Mouse (Mus musculus) layer of hippocampus, postnatal 25 days (tissue): Measurements from ENCODE around the gene Gba. TPM values are rescaled to one million over a fixed set of nuclear protein-coding genes. Genes with fewer than 3 reads are reported as not detected.

Experiments used
- DNase-seq, 2 experiments: peaks; one replicate each; pipeline ENCODE4 v3.0.0; 2022; ENCODE audit warnings: mixed read lengths in 2 of 2, low spot score in 1 of 2; ENCODE audit errors: extremely low spot score in 1 of 2
- total RNA-seq, 2 experiments: library from RNA; stranded (reverse); gene quantifications; 2 replicates each; pipeline ENCODE4 v1.2.3; 2021

Gba gene
- total RNA-seq, 2 experiments from 2014 or later: 59.9 to 63.6 TPM

DNA sequence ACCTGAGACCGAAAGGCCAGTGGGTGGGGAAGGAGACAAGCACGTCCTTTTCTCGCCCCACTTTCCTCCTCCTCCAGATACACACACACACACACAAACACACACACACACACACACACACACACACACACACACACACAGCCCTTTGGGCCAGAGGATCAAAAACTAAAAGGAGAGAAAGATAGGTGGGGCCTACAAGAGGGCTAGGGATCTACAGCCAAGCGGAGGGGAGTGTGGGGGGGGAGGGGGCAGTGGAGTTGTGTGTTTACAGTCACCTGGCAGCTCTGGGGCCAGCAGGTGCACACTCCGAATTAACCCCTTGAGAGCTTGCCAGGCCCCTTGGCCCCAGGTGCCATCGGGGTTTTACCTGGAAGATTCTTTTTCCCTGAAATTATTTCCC is 29.9 kb downstream of the Gba start:
- DNase-seq: no peak

DNA sequence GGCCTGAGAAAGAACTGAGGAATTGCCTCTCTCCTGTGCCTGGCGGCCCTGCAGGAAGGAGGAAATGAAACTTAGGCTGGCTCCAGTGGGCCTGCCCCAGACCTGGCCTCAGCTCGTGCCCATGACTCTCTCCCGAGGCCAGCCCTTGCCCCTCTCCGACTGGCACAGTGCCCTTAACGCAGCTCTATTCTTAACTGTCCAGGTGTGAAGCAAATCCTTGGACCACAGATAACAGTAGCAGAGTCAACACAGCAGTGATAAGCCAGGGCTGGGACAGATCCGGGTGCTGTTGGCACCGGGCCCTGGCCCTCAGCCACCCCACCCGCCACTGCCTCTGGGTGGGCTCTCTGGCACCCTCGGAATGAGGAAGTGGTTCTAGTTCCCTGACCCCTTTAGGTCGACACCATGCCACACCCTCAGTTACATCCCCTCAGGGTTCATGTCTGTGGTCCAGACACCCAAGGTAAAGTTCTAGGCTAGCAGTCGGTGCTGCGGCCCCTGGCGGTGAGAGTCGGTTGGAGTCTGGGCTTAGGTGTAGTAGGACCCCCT is 30.9 kb downstream of the Gba start:
- no peak for DNase-seq

DNA sequence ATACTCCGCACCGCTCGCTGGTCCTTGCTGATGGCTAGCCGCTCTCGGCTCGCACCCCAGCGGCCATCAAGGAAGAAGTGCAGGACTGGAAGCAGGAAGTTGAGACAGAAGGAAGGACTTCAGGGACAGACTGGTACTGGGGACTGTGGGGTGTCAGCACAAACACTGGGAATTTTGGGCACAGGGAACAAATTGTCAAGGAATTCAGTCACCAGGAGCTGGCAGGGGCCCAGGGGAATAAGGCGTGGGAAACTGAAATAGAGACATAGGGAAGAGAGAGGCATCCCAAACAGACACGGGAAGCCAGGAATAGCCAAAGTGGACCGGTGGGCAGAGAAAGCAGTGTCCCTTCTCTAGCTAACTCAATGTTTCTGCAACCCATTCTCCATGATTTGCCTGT is 33.8 kb downstream of the Gba start:
- DNase-seq: no peak

- DNase-seq: no peak
These were observed 35.0 kb downstream of the Gba start for GRCm38 (mm10) chr3:89237682-89238081.

- no peak for DNase-seq
These were observed 35.8 kb downstream of the Gba start for GRCm38 (mm10) chr3:89238494-89238893.

DNA sequence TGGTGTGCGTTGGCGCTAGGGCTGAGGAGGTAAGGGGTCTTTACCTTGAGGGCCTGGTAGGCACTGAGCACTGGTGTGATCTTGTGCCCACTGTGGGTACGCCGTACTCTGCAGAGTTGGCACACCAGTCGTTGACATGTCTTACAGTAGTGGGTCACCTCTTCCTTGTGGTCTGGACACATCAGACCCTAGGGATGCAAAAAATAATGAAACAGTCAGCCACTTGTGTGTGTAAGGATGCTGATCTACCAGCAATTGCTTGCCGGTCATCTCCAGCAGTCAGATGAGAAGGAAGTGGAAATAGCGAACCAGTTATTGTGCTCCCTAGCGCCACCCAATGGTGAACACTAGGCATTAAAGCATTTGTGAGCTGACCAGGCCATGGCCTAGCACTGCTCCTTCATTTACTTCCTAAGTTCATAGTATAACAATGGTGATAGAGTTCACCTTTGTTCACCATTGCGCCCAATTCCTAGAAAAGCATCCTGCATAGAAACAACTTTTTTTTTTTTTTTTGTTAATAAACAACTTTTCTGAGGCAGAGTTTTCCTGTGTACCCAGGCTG is 39.7 kb downstream of the Gba start:
- peak in 1 of 2 experiments; percentile 67 for DNase-seq

DNA sequence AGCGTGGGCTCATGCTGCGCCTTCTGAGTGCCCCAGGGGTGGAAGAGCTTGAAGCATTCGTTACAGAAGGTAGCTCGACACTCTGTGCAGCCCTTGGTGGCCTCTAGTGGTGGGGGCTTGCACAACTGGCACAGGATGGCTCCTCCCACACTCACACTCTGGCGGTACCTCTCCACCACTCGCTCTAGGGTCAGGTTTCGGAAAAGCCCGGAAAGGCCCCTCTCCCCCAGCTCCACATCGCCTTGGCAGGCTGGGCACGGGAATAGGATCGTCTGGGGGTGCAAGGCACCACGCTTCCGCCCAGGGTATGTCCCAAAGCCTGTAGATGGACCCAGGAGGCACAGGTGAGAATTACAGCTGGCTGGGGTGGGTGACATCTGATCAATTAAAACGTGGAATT is 40.9 kb downstream of the Gba start:
- no peak for DNase-seq

DNA sequence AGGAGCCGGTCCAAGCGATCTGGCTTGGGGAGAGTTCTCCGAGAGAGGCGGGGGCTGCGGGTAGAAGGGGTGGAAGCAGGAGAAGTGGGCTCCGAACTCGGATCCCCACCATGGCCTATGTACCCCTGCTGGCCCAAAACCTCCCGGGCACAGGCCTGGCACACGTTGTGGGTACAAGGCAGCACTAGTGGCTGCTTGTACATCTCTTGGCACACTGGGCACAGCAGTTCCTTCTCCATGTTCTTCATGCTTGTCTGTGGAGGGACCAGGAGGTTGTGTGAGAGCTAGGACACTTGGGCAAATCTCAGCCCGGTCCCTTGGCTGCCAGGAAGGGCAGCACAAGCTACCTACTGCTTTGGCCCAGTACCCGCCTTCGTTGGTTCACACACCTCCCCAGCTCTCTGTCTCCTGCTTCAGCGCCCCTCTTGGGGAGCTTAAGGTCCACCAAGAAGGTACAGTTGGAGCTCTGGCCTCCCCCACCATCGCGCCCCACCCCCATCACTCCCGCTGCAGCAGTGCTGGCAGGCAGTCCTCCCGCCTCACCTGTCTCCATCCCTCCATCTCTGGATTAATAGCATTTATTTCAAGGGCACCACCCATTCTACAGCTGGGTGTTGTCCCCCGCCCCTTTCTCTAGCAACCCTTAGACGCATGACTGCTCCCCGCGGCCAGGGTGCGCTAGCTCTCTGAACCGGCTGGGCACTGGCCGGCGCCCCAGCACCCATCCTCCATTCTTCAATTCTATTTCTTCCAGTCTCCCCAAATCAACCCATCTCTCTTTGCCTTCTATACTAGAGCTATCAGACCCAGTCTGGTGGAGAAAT is 41.6 kb downstream of the Gba start:
- no peak for DNase-seq

- DNase-seq: peak in 1 of 2 experiments; percentile 69
These were observed 42.4 kb downstream of the Gba start for GRCm38 (mm10) chr3:89244982-89245687.

GRCm38 (mm10) chr3:89245688-89246171 is 43.0 kb downstream of the Gba start, which contains the start of gene Krtcap2:
Gene Krtcap2 (plus strand): TSS chr3:89245966.
- peak in 1 of 2 experiments; percentile 60 for DNase-seq

DNA sequence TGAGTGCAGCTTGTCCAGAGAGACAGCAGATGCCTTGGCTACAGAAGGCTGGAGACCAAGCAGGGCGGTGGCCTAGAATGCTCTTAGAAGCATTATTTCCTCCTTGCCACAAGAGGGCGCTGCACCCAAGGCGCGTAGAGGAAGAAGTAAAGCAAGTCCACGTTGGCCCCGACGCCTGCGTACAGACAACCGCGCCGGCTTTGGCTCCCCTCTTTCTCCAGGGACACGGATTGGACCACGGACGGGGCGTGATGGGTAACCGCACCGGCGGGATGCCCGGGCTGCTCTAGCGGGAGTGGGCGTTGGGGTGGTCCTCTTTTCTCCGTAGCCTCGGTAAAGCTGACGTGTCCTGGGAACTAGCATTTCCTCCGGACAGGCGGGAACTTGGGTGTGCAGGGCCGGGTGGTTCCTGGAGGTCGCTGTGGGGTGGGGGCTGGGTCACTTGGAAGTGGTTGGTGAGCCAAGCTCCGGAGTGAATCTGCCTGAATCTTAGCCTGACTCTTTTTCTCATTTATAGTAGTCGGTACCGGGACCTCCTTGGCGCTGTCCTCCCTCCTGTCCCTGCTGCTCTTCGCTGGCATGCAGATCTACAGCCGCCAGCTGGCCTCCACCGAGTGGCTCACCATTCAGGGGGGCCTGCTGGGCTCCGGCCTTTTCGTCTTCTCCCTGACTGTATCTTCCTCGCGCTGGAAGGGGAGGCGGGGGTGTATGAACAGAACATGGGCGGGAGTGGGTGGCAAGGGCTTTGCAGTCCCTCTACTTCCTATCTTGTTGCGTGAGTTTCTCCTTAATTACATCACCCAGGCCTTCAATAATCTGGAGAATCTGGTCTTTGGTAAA is 43.8 kb downstream of the Gba start, which contains the start of gene Trim46:
Gene Trim46 (minus strand): TSS at position 49 of the 840 bp plus-strand sequence.
- peak; percentile 77 to 88 for DNase-seq

- no peak for DNase-seq
These were observed 44.7 kb downstream of the Gba start for GRCm38 (mm10) chr3:89247466-89247865.

DNA sequence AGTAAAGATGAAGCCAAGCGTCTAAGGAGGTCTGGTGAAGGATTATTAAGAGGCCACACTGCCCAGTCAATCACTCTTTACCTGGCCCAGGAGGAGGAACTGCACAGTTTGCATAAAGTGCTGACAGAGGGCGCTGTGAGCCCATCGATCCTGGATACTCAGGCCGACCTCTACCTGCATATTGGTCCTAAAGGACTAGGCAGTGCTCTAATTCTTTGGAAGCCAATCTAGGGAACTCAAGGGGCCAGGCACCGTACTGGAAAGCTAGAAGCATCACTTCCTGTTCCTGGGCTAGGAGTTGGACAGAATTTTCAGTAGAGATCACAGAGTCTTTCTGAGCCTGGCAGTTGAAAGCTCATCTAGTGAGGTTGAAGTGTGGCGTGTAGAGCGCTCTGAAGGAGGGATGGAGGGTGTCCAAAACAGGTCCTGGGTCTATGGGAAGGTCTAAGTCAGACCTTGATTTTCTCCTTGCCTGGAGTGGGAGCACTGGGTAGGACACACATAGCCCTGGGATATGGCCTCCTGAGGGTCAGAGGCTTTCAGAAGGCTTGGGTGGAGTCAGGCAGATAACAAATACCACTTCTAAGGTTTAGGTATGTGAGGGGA is 47.8 kb downstream of the Gba start:
- peak in 1 of 2 experiments; percentile 57 for DNase-seq

- DNase-seq: no peak
These were observed 48.7 kb downstream of the Gba start for GRCm38 (mm10) chr3:89251365-89251895.

DNA sequence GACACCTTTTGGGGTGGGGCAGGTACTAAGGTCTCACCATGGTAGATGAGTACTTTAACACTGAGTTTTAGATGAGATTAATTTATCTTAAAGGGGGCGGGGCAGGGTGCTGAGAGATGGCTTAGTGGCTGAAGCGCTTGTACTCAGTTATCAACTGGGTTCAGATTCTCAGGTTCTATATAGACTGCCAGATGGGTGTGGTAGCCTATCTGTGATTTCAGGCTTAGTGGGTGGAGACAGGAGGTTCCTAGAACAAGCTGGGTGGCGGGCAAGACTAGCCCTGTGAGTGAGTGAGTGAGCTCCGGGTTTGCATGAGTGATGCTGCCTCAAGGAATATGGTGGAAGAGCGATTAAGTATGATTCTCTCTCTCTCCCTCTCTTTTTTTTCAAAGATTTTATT is 52.3 kb downstream of the Gba start:
- no peak for DNase-seq

GRCm38 (mm10) chr3:89256177-89256576 is 53.4 kb downstream of the Gba start:
- no peak for DNase-seq
